Mouse (Mus musculus): ENCODE measurements around the gene AC140267.1.

GRCm38 (mm10) chr15:80225208-80225607 lies 10.4 kb upstream of the AC140267.1 start:
- TF ChIP-seq POLR2A (IDR thresholded peaks at IDR 0.05; ENCODE audit: extremely low read depth, insufficient read depth, low read length), result no peak
- TF ChIP-seq CTCF (IDR thresholded peaks at IDR 0.05; ENCODE audit: low read depth, low read length), result peak; percentile 97
